Mouse (Mus musculus) ES-Bruce4 (cell line): Measurements from ENCODE around the gene Cep68. TPM values are rescaled to one million over a fixed set of nuclear protein-coding genes. Genes with fewer than 3 reads are reported as not detected.

Source experiments
- H3K27ac ChIP-seq: 2 replicates; pipeline ENCODE4 v1.5.1; 2012; ENCODE audit warnings: low read length, inconsistent platforms; ENCODE audit not compliant: insufficient read depth
- H3K27me3 ChIP-seq: 2 replicates; pipeline ENCODE4 v1.6.1; 2012; ENCODE audit warnings: mild to moderate bottlenecking, low read length, inconsistent platforms; ENCODE audit not compliant: control insufficient read depth, poor library complexity, insufficient read depth, severe bottlenecking
- H3K36me3 ChIP-seq: 2 replicates; pipeline ENCODE4 v1.6.1; 2012; ENCODE audit warnings: inconsistent platforms, mild to moderate bottlenecking, low read length, moderate library complexity; ENCODE audit not compliant: control insufficient read depth, poor library complexity, insufficient read depth, severe bottlenecking
- H3K4me1 ChIP-seq: one replicate; pipeline ENCODE4 v1.8.1; 2011; ENCODE audit warnings: low read length; ENCODE audit not compliant: control insufficient read depth, insufficient read depth
- H3K4me3 ChIP-seq: 2 replicates; pipeline ENCODE4 v1.5.1; 2011; ENCODE audit warnings: low read depth, mild to moderate bottlenecking, low read length
- H3K9ac ChIP-seq: 2 replicates; pipeline ENCODE4 v1.6.1; 2012; ENCODE audit warnings: low read depth, mild to moderate bottlenecking, inconsistent platforms; ENCODE audit not compliant: poor library complexity, severe bottlenecking
- H3K9me3 ChIP-seq: replicated peaks from 2 replicates; pipeline ENCODE4 v1.6.1; 2012; ENCODE audit warnings: mild to moderate bottlenecking, low read length, inconsistent platforms; ENCODE audit not compliant: control insufficient read depth, poor library complexity, insufficient read depth, severe bottlenecking
- CTCF ChIP-seq: IDR thresholded peaks from one replicate; pipeline ENCODE4 v1.8.1; 2011; ENCODE audit warnings: low read depth, low read length
- EP300 ChIP-seq: IDR thresholded peaks from 2 replicates; pipeline ENCODE4 v1.6.1; 2011; ENCODE audit warnings: low read depth, low read length; ENCODE audit not compliant: insufficient read depth
- POLR2A ChIP-seq: IDR thresholded peaks from one replicate; pipeline ENCODE4 v1.8.1; 2011; ENCODE audit warnings: low read length; ENCODE audit not compliant: insufficient read depth
- polyA plus RNA-seq: library from polyadenylated mRNA; stranded (reverse); fragments of >200 nt; gene quantifications from 2 replicates; pipeline ENCODE4 v1.2.4, GENCODE M21; 2011; ENCODE audit warnings: low read depth; ENCODE audit not compliant: missing spikeins, insufficient read depth, insufficient read length

Cep68 gene
- polyA plus RNA-seq, 1 experiment = 38.0 TPM

GRCm38 (mm10) chr11:20248840-20249239 lies 389 bp downstream of the Cep68 start:
- H3K4me3 ChIP-seq = peak overlapping the region; percentile 86
- H3K27ac ChIP-seq = no peak overlapping the region
- peak overlapping the region; percentile 92 for H3K9ac ChIP-seq
- peaks cover 7% of the 10 kb centered on the region for H3K4me1 ChIP-seq
- H3K27me3 ChIP-seq = no peaks in the 10 kb centered on the region
- TF ChIP-seq POLR2A (no peak), CTCF (no peak), EP300 (no peak)
- H3K36me3 ChIP-seq = no peaks in the 10 kb centered on the region
- no peaks in the 10 kb centered on the region for H3K9me3 ChIP-seq

- TF ChIP-seq POLR2A (no peak), CTCF (no peak), EP300 (no peak)
- H3K4me1 ChIP-seq = peaks cover 9% of the 10 kb centered on the region
- no peaks in the 10 kb centered on the region for H3K36me3 ChIP-seq
- no peak overlapping the region for H3K27ac ChIP-seq
- H3K9ac ChIP-seq = peak overlapping the region; percentile 92
- H3K4me3 ChIP-seq = peak overlapping the region; percentile 86
- no peaks in the 10 kb centered on the region for H3K27me3 ChIP-seq
- no peaks in the 10 kb centered on the region for H3K9me3 ChIP-seq
Measured at GRCm38 (mm10) chr11:20248277-20248676, 952 bp downstream of the Cep68 start.

- TF ChIP-seq EP300 = no peak
- no peak for TF ChIP-seq CTCF
- no peak for TF ChIP-seq POLR2A
- H3K27me3 ChIP-seq = no peaks in the 10 kb centered on the region
- H3K4me3 ChIP-seq = no peak overlapping the region
- H3K27ac ChIP-seq = no peak overlapping the region
- H3K9me3 ChIP-seq = no peaks in the 10 kb centered on the region
- no peaks in the 10 kb centered on the region for H3K36me3 ChIP-seq
- H3K9ac ChIP-seq = no peak overlapping the region
- peaks cover 15% of the 10 kb centered on the region for H3K4me1 ChIP-seq
Measured at GRCm38 (mm10) chr11:20247146-20247855, 1.9 kb downstream of the Cep68 start.

GRCm38 (mm10) chr11:20246616-20247015 lies 2.6 kb downstream of the Cep68 start:
- Histone ChIP-seq H3K4me1 (peaks cover 15% of the 10 kb centered on the region), H3K9me3 (0 out of 2 replicates have a peak, but pooled peaks cover 5% of the 10 kb centered on the region), H3K36me3 (peaks cover 4% of the 10 kb centered on the region), H3K4me3 (no peak overlapping the region), H3K27ac (no peak overlapping the region), H3K27me3 (no peaks in the 10 kb centered on the region), H3K9ac (no peak overlapping the region)
- TF ChIP-seq EP300 (no peak), CTCF (no peak), POLR2A (no peak)

DNA sequence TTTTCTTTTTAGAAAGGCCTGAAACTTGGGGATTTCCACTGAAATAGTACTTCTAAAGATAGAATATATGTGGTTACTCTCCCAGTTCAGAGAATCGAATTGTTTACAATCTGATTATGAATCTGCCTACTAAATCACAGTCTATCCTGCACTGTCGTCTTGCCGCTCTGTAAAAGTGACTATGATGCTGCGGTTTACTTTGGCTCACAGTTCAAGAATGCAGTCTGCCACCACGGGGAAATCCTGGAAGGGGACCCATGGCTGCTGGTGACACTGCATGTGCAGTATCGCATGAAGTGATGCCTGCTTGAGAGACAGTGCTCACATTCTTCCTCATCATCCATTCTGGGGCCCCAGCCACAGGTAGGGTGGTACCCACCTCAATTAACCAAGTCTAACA lies 3.9 kb downstream of the Cep68 start:
- H3K27me3 ChIP-seq = no peaks in the 10 kb centered on the region
- 0 out of 2 replicates have a peak, but pooled peaks cover 7% of the 10 kb centered on the region for H3K9me3 ChIP-seq
- H3K27ac ChIP-seq = no peak overlapping the region
- TF ChIP-seq EP300 = no peak
- no peak overlapping the region for H3K9ac ChIP-seq
- peaks cover 15% of the 10 kb centered on the region for H3K36me3 ChIP-seq
- no peak overlapping the region for H3K4me3 ChIP-seq
- H3K4me1 ChIP-seq = peaks cover 13% of the 10 kb centered on the region

- 0 out of 2 replicates have a peak, but pooled peaks cover 7% of the 10 kb centered on the region for H3K9me3 ChIP-seq
- no peaks in the 10 kb centered on the region for H3K27me3 ChIP-seq
- H3K36me3 ChIP-seq = peaks cover 22% of the 10 kb centered on the region
- peak overlapping the region; percentile 13; the same call in 1 of the 2 replicates for H3K4me3 ChIP-seq
- peaks cover 13% of the 10 kb centered on the region for H3K4me1 ChIP-seq
- TF ChIP-seq POLR2A = no peak
- no peak for TF ChIP-seq EP300
- peak; percentile 31 for TF ChIP-seq CTCF
- H3K27ac ChIP-seq = peak overlapping the region; percentile 59
- H3K9ac ChIP-seq = no peak overlapping the region
Measured at GRCm38 (mm10) chr11:20244336-20245290, 4.6 kb downstream of the Cep68 start.
